Mouse (Mus musculus): ENCODE measurements around the gene Robo2. TPM values are rescaled to one million over a fixed set of nuclear protein-coding genes. Genes with fewer than 3 reads are reported as not detected.

Gene Robo2
- polyA plus RNA-seq, 1 experiment = 4.2 TPM

DNA sequence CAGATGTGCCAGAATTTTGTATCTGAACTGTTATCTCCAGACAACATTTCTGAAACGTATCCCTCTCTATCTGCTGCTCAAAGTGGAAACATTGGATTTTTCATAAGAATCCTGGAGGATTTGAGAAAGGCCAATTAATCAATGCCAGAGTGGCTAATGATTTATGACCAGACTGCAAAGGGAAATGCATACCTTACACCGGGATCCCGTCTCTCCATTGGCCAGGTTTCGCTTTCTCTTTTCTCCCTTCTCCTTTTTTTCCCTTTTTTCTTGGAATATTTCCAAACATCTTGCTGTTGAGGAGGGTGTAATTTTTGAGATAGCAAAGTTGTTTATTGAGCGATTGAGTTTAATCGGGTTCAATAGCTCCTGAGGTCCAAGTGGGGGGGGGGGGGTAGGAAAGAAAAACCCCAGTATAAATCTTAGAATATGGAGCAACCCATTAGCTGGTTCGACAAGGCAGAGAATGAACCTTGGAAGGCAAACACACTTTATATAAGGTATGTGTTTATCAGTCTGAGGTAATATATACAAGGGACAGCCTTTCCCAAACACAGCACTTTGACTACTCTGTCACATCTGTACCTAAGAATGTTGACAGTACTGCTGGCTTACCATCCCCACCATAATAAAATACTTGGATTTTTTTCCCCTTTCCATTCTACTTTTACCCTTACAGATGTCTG, 542.0 kb downstream of the Robo2 start:
- Histone ChIP-seq H3K79me3 (ENCODE audit: low read depth) (no peaks in the 10 kb centered on the region), H3K36me3 (ENCODE audit: control insufficient read depth, insufficient read depth) (no peaks in the 10 kb centered on the region), H3ac (ENCODE audit: control insufficient read depth, insufficient read length, low read depth) (no peak overlapping the region), H3K27me3 (ENCODE audit: control insufficient read depth, insufficient read depth, insufficient read length) (no peaks in the 10 kb centered on the region), H3K79me2 (ENCODE audit: control insufficient read depth, insufficient read depth) (no peaks in the 10 kb centered on the region), H3K4me3 (ENCODE audit: insufficient read depth, poor library complexity, severe bottlenecking) (no peak overlapping the region)
- TF ChIP-seq USF1 (IDR thresholded peaks at IDR 0.05; ENCODE audit: low read depth) = no peak
- TF ChIP-seq CEBPB (IDR thresholded peaks at IDR 0.05; ENCODE audit: low read depth) = no peak
- no peak for TF ChIP-seq CTCF (IDR thresholded peaks at IDR 0.05; ENCODE audit: control insufficient read depth, insufficient read depth, insufficient read length)
- TF ChIP-seq MAX (IDR thresholded peaks at IDR 0.05) = no peak
- no peak for TF ChIP-seq MYOG (IDR thresholded peaks at IDR 0.05; ENCODE audit: control insufficient read depth, extremely low read depth, insufficient read length)
- TF ChIP-seq FOSL1 (IDR thresholded peaks at IDR 0.05; ENCODE audit: insufficient read depth, low read length, poor library complexity, severe bottlenecking) = no peak
- no peak for TF ChIP-seq MYOD1 (IDR thresholded peaks at IDR 0.05; ENCODE audit: control insufficient read depth, insufficient read length, low read depth)

- Histone ChIP-seq H3K79me2 (ENCODE audit: control insufficient read depth, insufficient read depth) (no peaks in the 10 kb centered on the region), H3ac (ENCODE audit: control insufficient read depth, insufficient read length, low read depth) (no peak overlapping the region), H3K27me3 (ENCODE audit: control insufficient read depth, insufficient read depth, insufficient read length) (no peaks in the 10 kb centered on the region), H3K4me3 (ENCODE audit: insufficient read depth, poor library complexity, severe bottlenecking) (no peak overlapping the region), H3K36me3 (ENCODE audit: control insufficient read depth, insufficient read depth) (no peaks in the 10 kb centered on the region), H3K79me3 (ENCODE audit: low read depth) (no peaks in the 10 kb centered on the region)
- TF ChIP-seq CTCF (IDR thresholded peaks at IDR 0.05; ENCODE audit: control insufficient read depth, insufficient read depth, insufficient read length) = no peak
- TF ChIP-seq CEBPB (IDR thresholded peaks at IDR 0.05; ENCODE audit: low read depth) = no peak
- TF ChIP-seq MYOG (IDR thresholded peaks at IDR 0.05; ENCODE audit: control insufficient read depth, extremely low read depth, insufficient read length) = no peak
- TF ChIP-seq FOSL1 (IDR thresholded peaks at IDR 0.05; ENCODE audit: insufficient read depth, low read length, poor library complexity, severe bottlenecking) = no peak
- TF ChIP-seq MYOD1 (IDR thresholded peaks at IDR 0.05; ENCODE audit: control insufficient read depth, insufficient read length, low read depth) = no peak
- TF ChIP-seq MAX (IDR thresholded peaks at IDR 0.05) = no peak
- no peak for TF ChIP-seq USF1 (IDR thresholded peaks at IDR 0.05; ENCODE audit: low read depth)
Measured at GRCm38 (mm10) chr16:73864625-73865024, 547.0 kb downstream of the Robo2 start.

DNA sequence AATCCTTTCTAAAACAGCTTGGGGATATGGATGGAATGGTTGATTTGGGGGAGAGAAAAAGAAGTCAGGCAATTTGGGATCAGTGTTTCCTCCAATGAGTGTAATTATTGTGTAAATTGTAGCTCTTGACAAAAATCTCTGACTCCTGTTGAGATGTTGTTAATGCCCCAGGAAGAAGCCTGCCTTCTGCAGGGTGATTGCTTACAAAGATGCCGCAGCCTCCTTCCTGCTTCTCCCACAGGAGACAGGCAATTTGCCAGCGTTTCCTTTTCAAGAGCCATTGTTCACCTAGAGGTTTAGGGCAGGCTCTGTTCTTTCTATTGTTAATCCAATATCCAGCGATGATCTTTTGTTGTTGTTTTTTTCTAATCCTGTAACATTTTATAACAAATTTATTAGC, 547.9 kb downstream of the Robo2 start:
- TF ChIP-seq MAX (IDR thresholded peaks at IDR 0.05) (no peak), FOSL1 (IDR thresholded peaks at IDR 0.05; ENCODE audit: insufficient read depth, low read length, poor library complexity, severe bottlenecking) (no peak), MYOD1 (IDR thresholded peaks at IDR 0.05; ENCODE audit: control insufficient read depth, insufficient read length, low read depth) (no peak), MYOG (IDR thresholded peaks at IDR 0.05; ENCODE audit: control insufficient read depth, extremely low read depth, insufficient read length) (no peak), CTCF (IDR thresholded peaks at IDR 0.05; ENCODE audit: control insufficient read depth, insufficient read depth, insufficient read length) (no peak), CEBPB (IDR thresholded peaks at IDR 0.05; ENCODE audit: low read depth) (no peak), USF1 (IDR thresholded peaks at IDR 0.05; ENCODE audit: low read depth) (no peak)
- H3ac ChIP-seq (ENCODE audit: control insufficient read depth, insufficient read length, low read depth) = no peak overlapping the region
- H3K79me2 ChIP-seq (ENCODE audit: control insufficient read depth, insufficient read depth) = no peaks in the 10 kb centered on the region
- H3K27me3 ChIP-seq (ENCODE audit: control insufficient read depth, insufficient read depth, insufficient read length) = no peaks in the 10 kb centered on the region
- H3K36me3 ChIP-seq (ENCODE audit: control insufficient read depth, insufficient read depth) = no peaks in the 10 kb centered on the region
- no peak overlapping the region for H3K4me3 ChIP-seq (ENCODE audit: insufficient read depth, poor library complexity, severe bottlenecking)
- no peaks in the 10 kb centered on the region for H3K79me3 ChIP-seq (ENCODE audit: low read depth)

DNA sequence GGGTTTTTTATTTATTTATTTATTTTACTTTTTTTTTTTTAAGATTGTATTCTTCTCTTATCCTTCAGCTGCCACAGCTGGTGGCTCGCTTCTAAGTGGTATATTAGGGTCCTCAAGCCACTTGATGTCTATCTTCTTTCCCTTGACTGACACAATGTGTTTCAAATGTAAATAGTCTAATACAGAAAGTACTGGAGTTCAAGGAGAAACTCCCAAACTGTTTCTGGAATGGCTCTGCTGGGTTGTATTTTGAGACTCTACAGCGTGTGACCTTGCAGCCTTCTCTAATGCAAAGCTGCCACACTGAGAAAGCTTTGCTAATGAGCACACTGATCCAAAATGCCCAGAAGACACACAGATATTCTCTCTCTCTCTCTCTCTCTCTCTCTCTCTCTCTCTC, 552.9 kb downstream of the Robo2 start:
- H3K79me3 ChIP-seq (ENCODE audit: low read depth) = no peaks in the 10 kb centered on the region

DNA sequence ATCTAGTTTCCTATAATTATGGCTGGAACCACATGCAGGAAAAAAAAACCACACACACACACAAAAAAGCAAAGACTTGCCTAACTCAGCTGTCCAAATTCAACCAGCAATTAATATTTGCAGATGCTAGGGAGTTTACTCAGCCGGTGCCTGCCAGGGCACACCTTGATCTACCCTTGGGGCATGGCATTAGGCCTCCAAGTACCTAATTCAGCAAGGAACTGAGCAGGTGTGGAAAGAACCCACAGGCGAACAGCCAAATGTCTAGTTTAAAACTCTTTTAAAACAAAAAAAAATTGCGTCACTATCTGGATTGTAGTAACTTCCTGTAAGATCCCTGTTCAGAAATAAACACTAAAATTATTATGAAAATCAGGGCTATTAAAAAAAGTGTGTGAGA, 555.8 kb downstream of the Robo2 start:
- Histone ChIP-seq H3K79me2 (ENCODE audit: control insufficient read depth, insufficient read depth) (no peaks in the 10 kb centered on the region), H3K4me3 (ENCODE audit: insufficient read depth, poor library complexity, severe bottlenecking) (no peak overlapping the region), H3K79me3 (ENCODE audit: low read depth) (no peaks in the 10 kb centered on the region), H3ac (ENCODE audit: control insufficient read depth, insufficient read length, low read depth) (no peak overlapping the region), H3K36me3 (ENCODE audit: control insufficient read depth, insufficient read depth) (no peaks in the 10 kb centered on the region), H3K27me3 (ENCODE audit: control insufficient read depth, insufficient read depth, insufficient read length) (no peaks in the 10 kb centered on the region)
- no peak for TF ChIP-seq MAX (IDR thresholded peaks at IDR 0.05)
- no peak for TF ChIP-seq CTCF (IDR thresholded peaks at IDR 0.05; ENCODE audit: control insufficient read depth, insufficient read depth, insufficient read length)
- TF ChIP-seq USF1 (IDR thresholded peaks at IDR 0.05; ENCODE audit: low read depth) = no peak
- no peak for TF ChIP-seq MYOG (IDR thresholded peaks at IDR 0.05; ENCODE audit: control insufficient read depth, extremely low read depth, insufficient read length)
- TF ChIP-seq MYOD1 (IDR thresholded peaks at IDR 0.05; ENCODE audit: control insufficient read depth, insufficient read length, low read depth) = no peak
- TF ChIP-seq FOSL1 (IDR thresholded peaks at IDR 0.05; ENCODE audit: insufficient read depth, low read length, poor library complexity, severe bottlenecking) = no peak
- TF ChIP-seq CEBPB (IDR thresholded peaks at IDR 0.05; ENCODE audit: low read depth) = no peak

More for the DNA sequence above, 552.9 kb downstream of the Robo2 start:
- no peak for TF ChIP-seq MYOD1 (IDR thresholded peaks at IDR 0.05; ENCODE audit: control insufficient read depth, insufficient read length, low read depth)
- TF ChIP-seq FOSL1 (IDR thresholded peaks at IDR 0.05; ENCODE audit: insufficient read depth, low read length, poor library complexity, severe bottlenecking) = no peak
- no peak for TF ChIP-seq CTCF (IDR thresholded peaks at IDR 0.05; ENCODE audit: control insufficient read depth, insufficient read depth, insufficient read length)
- no peak for TF ChIP-seq CEBPB (IDR thresholded peaks at IDR 0.05; ENCODE audit: low read depth)
- no peak for TF ChIP-seq MAX (IDR thresholded peaks at IDR 0.05)
- no peak for TF ChIP-seq MYOG (IDR thresholded peaks at IDR 0.05; ENCODE audit: control insufficient read depth, extremely low read depth, insufficient read length)
- no peak for TF ChIP-seq USF1 (IDR thresholded peaks at IDR 0.05; ENCODE audit: low read depth)
- Histone ChIP-seq H3ac (ENCODE audit: control insufficient read depth, insufficient read length, low read depth) (no peak overlapping the region), H3K36me3 (ENCODE audit: control insufficient read depth, insufficient read depth) (no peaks in the 10 kb centered on the region), H3K4me3 (ENCODE audit: insufficient read depth, poor library complexity, severe bottlenecking) (no peak overlapping the region), H3K79me2 (ENCODE audit: control insufficient read depth, insufficient read depth) (no peaks in the 10 kb centered on the region), H3K27me3 (ENCODE audit: control insufficient read depth, insufficient read depth, insufficient read length) (no peaks in the 10 kb centered on the region)

Small RNA genes lying within 50 kb of the gene (microRNA-seq; reads per million reads assigned to microRNA genes)
- not detected for gene Gm24272 (ENCODE audit: borderline microRNAs expressed)
- not detected for gene Mir691 (ENCODE audit: borderline microRNAs expressed)
